Mouse (Mus musculus) layer of hippocampus, postnatal 14 days (tissue): ENCODE data around the gene Tbck. TPM values are rescaled to one million over a fixed set of nuclear protein-coding genes. Genes with fewer than 3 reads are reported as not detected.

ENCODE experiments used
- DNase-seq, 2 experiments: peaks; one replicate each; pipeline ENCODE4 v3.0.0; 2021 to 2022; ENCODE audit warnings: low spot score in 2 of 2, mixed read lengths in 1 of 2
- total RNA-seq, 2 experiments: library from RNA; stranded (reverse); gene quantifications; 2 replicates each; pipeline ENCODE4 v1.2.3; 2021

Tbck gene
- total RNA-seq, 2 experiments from 2014 or later: 33.9 to 34.7 TPM

DNA sequence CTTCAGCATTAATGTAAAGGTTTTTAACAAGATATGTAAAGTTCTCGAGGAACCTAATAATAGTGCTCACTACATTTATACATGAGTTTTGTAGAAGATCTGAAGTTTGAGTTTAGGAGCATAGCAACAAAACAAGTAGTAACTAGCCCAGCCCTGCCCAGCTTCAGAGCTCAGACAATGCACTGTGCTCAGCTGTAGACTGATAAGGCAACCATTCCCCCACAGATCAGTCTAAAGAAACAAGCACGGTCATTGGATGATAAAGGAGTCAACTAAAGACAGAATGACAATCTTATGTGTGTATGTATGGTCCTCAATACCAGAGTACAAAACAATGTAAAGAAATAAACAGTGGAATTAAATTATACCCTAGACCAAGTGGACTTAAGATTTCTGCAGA lies 135.5 kb downstream of the Tbck start:
- no peak for DNase-seq

GRCm38 (mm10) chr3:132831179-132831873 lies 147.4 kb downstream of the Tbck start:
- DNase-seq: no peak

- DNase-seq: no peak
Measured at GRCm38 (mm10) chr3:132835118-132835794, 151.3 kb downstream of the Tbck start.

DNA sequence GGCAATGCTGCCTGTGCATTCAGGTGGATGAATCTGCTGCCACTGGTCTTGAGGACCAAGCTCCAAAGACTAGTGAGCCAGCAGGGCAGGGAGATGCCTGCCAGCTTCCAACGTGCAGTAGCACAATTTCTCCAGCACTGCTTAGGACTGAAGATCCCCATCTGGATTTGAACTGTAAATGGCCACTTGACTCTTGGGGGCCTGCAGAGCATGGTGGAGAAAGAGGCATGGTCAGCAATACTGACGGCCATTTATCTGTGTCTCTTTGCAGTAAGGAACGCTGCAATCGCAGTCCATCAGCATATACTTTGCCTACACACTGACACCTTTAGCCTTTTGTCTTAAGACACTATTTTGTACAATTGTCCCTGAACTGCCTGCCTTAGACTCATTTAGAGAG lies 153.2 kb downstream of the Tbck start:
- DNase-seq: no peak

GRCm38 (mm10) chr3:132838656-132839417 lies 154.9 kb downstream of the Tbck start:
- no peak for DNase-seq

DNA sequence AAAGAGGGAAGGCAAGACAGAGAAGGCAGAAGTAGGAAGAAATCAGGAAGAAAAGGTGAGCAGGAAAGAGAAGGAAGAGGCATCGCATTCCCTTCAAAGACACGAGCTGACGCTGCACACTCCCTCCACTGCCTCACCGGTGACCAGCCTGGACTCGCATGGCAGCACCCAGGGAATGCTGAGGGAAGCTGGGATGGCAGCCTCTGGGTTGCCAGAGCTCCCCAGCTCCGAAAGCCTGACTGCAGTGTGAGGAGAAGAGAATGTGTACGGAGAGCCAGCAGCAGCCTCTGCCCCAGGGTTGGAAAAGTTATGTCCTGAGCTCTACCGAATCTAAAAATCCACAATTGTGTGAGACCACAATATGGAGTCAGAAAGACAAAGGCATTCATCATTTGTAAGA lies 155.6 kb downstream of the Tbck start:
- DNase-seq: no peak

GRCm38 (mm10) chr3:132842676-132843075 lies 158.7 kb downstream of the Tbck start:
- DNase-seq: no peak

GRCm38 (mm10) chr3:132849669-132850068 lies 165.7 kb downstream of the Tbck start:
- DNase-seq: peak in 1 of 2 experiments; percentile 53

- no peak for DNase-seq
Measured at GRCm38 (mm10) chr3:132850431-132850830, 166.5 kb downstream of the Tbck start.

- no peak for DNase-seq
Measured at GRCm38 (mm10) chr3:132851417-132851816, 167.5 kb downstream of the Tbck start.

DNA sequence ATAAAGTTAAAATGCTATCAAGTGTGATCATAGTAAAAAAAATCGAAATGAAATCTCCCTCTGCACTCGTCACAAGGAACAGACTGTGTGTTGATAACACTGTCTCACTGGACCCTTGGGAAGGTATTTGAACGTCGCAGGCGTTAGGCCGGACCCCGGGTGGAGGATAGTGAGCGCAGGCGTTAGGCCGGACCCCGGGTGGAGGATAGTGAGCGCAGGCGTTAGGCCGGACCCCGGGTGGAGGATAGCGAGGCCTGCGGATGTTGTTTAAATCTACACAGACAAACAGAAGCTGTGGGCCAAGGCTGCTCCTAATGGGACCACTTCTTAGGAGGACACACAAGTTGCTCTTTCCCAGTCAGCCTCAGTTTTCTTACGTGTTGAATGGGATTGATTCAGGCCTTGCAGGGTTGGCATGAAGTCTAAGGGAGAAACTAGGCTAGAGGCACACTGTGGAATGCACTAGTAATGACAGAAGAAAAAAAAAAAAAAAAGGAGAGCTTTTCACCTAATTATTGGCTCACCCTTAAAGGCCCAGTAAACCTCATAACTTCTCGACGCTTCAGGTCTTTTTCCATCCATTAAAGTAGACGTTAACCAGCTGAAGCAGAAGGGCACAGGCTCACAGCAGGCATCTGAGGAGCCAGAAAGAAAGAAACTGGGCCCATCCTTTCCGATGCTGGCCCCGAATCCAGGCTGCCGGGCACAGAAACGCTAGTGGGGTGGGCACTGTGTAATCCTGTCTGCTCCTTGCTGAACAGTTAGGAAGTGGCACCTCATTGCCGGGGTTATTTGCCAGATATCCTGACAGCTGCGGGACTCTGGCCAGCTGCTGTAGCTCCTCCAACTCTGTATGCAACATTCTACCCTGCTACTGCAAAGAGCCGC lies 168.1 kb downstream of the Tbck start:
- DNase-seq: no peak

DNA sequence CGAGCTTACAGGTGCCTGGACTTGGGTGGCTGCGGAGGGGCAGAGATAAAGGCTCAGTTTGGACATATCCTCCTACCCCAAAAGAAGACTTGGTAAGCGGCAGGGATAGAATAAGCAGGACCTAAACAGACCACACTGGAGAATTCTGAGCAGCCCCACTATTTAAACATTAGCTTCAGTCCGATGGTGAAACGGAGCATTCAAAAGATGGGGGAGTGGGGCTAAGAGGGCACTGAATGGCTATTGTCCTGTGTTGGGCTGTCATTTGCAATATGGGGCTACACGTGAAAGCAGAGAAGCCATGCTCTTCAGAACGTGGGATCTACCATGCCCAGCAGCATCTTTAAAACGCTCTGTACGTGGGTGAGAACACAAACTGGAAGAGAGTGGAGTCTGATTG lies 170.3 kb downstream of the Tbck start:
- no peak for DNase-seq

DNA sequence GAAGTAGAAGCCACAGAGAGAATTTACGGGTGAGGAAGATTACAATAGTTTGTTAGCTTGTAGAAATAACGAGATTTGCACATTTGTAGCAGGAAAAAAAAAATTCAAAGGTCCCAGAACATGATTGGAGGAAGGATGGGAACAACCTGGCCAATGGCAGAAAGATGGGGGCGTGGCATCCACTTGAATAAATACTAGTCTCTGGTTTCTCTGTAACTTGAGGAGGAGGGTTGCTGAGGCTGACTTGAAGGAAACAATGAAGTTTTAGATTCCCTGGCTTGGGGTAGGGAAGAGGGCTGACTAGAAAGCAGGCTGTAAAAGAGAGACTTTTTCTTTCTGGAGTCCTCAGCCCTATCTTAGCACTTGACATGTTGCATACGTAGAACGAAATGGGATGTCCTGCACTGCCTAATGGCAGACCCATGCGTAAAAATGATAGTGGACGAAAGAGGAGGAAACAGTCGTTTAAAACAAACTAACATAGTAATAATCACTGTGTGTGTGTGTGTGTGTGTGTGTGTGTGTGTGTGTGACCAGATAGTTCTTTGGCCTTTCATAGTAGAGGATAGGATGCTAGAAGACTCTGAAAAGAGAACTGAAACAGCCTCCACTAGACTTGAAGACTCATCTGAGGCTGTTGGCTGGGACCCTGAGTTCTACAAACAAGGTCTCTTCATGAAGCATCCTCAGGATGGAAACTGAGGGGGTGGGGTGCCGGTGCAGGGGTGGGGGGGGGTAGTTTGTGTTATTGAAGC lies 171.7 kb downstream of the Tbck start:
- DNase-seq: no peak

DNA sequence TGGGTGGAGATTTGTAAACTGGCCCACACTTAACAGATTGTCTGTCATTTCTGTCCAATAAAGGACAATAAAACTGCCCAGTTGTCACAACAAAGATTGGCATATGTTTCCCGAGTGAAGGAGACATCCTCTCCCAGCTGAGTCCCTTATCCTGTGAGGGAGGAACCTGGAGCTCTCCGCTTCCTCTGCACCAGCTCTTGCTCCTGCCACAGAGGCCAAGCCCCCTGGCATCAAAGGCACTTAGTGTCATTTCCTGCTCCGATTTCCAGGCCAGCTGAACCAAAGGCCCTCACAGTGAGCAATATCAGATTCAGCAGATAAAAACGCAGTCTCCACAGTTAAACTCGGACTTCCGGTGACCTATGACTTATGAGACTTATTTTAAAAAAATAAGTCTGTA lies 172.7 kb downstream of the Tbck start:
- no peak for DNase-seq

- DNase-seq: no peak
Measured at GRCm38 (mm10) chr3:132858849-132859248, 174.9 kb downstream of the Tbck start.

- no peak for DNase-seq
Measured at GRCm38 (mm10) chr3:132859573-132859972, 175.6 kb downstream of the Tbck start.

DNA sequence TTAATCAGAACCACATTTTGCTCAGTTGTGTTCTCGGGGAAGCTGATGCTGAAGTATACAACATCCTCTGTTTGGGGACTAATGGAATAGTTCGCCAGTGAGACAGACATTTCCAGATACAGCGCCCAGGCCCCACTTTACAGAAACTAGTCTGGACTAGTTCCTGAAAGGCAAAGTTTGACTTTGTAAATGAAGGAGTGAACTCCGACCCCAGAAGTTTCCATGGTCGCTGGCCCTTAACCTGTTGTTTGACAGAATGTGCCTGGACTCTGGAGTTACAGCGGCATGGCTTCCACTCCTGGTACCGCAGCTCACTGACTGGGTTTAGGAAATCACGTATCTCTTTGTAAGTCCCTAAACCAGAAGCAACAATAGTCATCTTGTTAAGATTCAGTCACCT lies 176.9 kb downstream of the Tbck start:
- DNase-seq: no peak

DNA sequence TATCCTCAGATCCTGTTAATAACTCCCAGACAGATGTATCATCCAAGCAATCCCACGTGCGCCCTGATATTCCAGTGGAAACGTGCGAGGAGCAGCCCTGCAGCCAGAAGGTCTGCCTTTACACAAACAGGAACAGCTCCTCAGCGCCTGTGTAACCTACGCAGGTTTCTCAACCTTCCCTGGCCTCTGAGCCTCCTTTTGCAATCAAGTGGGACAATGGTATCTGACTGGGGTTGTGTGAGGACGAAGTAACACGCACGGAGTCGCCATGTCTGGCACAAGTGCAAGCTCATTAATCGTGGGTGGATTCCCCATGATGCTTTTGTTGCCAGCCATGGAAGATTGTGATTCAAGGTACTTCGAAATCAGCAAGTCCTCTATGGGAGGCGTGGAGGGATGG lies 179.9 kb downstream of the Tbck start:
- no peak for DNase-seq

DNA sequence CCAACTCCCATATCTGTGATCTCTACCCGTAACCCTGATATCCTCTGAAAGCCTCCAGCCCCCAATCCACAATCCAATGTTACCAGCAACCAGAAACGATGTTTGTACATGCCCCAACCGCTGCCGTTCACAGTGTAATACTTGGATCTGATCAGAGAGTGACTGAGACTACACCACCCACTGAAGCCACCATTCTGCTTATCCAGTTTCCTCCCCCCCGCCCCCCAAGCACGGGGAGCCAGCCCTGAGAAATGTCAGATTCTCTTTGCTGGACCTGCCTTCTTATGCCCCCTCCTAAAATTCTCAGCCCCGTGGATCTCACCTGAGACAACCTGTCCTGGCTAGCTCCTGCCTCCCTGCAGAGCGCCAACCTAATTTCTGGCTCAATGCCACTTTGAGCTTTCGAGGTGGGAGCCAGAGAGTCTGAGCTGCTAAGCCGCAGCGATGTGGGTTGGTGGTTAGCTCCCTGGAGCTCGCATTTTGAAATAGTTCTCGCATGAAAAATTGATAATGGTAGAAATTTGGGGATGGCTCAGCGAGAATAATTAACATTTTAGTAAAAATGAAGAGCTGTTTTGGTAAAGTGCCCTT lies 180.5 kb downstream of the Tbck start:
- no peak for DNase-seq

GRCm38 (mm10) chr3:132864986-132865385 lies 181.0 kb downstream of the Tbck start:
- DNase-seq: no peak
